Mouse (Mus musculus) myocyte (in vitro differentiated cells): ENCODE measurements around the gene Mlxipl. TPM values are rescaled to one million over a fixed set of nuclear protein-coding genes. Genes with fewer than 3 reads are reported as not detected.

Source experiments
- H3K27me3 ChIP-seq: one replicate; pipeline ENCODE4 v1.6.1; 2011; ENCODE audit not compliant: control insufficient read depth, insufficient read depth, insufficient read length
- H3K36me3 ChIP-seq: one replicate; pipeline ENCODE4 v1.6.1; 2011; ENCODE audit not compliant: control insufficient read depth, insufficient read depth
- H3K4me2 ChIP-seq: one replicate; pipeline ENCODE4 v1.6.1; 2011; ENCODE audit warnings: low read depth, control low read depth
- H3K4me3 ChIP-seq: one replicate; pipeline ENCODE4 v1.5.1; 2011; ENCODE audit warnings: mild to moderate bottlenecking, control low read depth, moderate library complexity
- H3K79me2 ChIP-seq: one replicate; pipeline ENCODE4 v1.6.1; 2011; ENCODE audit not compliant: control insufficient read depth, insufficient read depth
- H3ac ChIP-seq: one replicate; pipeline ENCODE4 v1.6.1; 2011; ENCODE audit not compliant: control insufficient read depth, insufficient read length
- CEBPB ChIP-seq: IDR thresholded peaks from 2 replicates; pipeline ENCODE4 v1.6.1; 2011; ENCODE audit warnings: mild to moderate bottlenecking, moderate library complexity; ENCODE audit not compliant: poor library complexity, insufficient read depth, severe bottlenecking
- E2F4 ChIP-seq: IDR thresholded peaks from one replicate; pipeline ENCODE4 v1.6.1; 2011; ENCODE audit warnings: mild to moderate bottlenecking, control low read depth, moderate library complexity; ENCODE audit not compliant: insufficient read depth
- MAX ChIP-seq: IDR thresholded peaks from one replicate; pipeline ENCODE4 v1.6.1; 2011; ENCODE audit warnings: low read depth, mild to moderate bottlenecking, control low read depth
- MYOD1 ChIP-seq, 3 experiments: IDR thresholded peaks; one replicate each; pipeline ENCODE4 v1.6.1; 2011; ENCODE audit warnings: control low read depth in 2 of 3, low read depth in 2 of 3, mild to moderate bottlenecking in 2 of 3, moderate library complexity in 1 of 3; ENCODE audit not compliant: insufficient read length in 2 of 3, control insufficient read depth in 1 of 3
- MYOG ChIP-seq, 3 experiments: IDR thresholded peaks; one replicate each; pipeline ENCODE4 v1.6.1; 2011; ENCODE audit warnings: control low read depth in 2 of 3, low read depth in 2 of 3, mild to moderate bottlenecking in 2 of 3; ENCODE audit not compliant: insufficient read length in 2 of 3, control insufficient read depth in 1 of 3, insufficient read depth in 1 of 3
- POLR2A ChIP-seq: IDR thresholded peaks from one replicate; pipeline ENCODE4 v1.6.1; 2011; ENCODE audit warnings: low read depth, mild to moderate bottlenecking, control low read depth, moderate library complexity; ENCODE audit not compliant: insufficient read length
- POLR2AphosphoS2 ChIP-seq: IDR thresholded peaks from one replicate; pipeline ENCODE4 v1.6.1; 2011; ENCODE audit warnings: low read depth, control low read depth; ENCODE audit not compliant: insufficient read length
- REST ChIP-seq: IDR thresholded peaks from one replicate; pipeline ENCODE4 v1.6.1; 2011; ENCODE audit warnings: mild to moderate bottlenecking, control low read depth, moderate library complexity; ENCODE audit not compliant: insufficient read depth, insufficient read length
- SRF ChIP-seq: IDR thresholded peaks from one replicate; pipeline ENCODE4 v1.6.1; 2011; ENCODE audit warnings: low read depth; ENCODE audit not compliant: control insufficient read depth, insufficient read length
- TCF12 ChIP-seq: IDR thresholded peaks from one replicate; pipeline ENCODE4 v1.6.1; 2011; ENCODE audit warnings: mild to moderate bottlenecking, control low read depth; ENCODE audit not compliant: poor library complexity, insufficient read depth, severe bottlenecking
- TCF3 ChIP-seq: IDR thresholded peaks from one replicate; pipeline ENCODE4 v1.6.1; 2011; ENCODE audit warnings: low read depth, control low read depth; ENCODE audit not compliant: insufficient read length
- USF1 ChIP-seq: IDR thresholded peaks from one replicate; pipeline ENCODE4 v1.6.1; 2011; ENCODE audit warnings: low read depth, mild to moderate bottlenecking, control low read depth, moderate library complexity
- polyA plus RNA-seq: library from polyadenylated mRNA; unstranded; fragments of >200 nt; fragmentation: generic; extraction: Trizol; gene quantifications from one replicate; pipeline ENCODE4 v1.2.1, GENCODE M21; 2012; ENCODE audit warnings: missing spikeins

Gene Mlxipl
- polyA plus RNA-seq, 1 experiment, result not detected

GRCm38 (mm10) chr5:135118589-135119081, 28.9 kb downstream of the Mlxipl start:
- Histone ChIP-seq H3K27me3 (peaks cover 18% of the 10 kb centered on the region), H3ac (no peak overlapping the region), H3K79me2 (no peaks in the 10 kb centered on the region), H3K36me3 (no peaks in the 10 kb centered on the region), H3K4me3 (no peak overlapping the region), H3K4me2 (peak overlapping the region; percentile 59)
- TF ChIP-seq CEBPB (no peak), TCF12 (no peak), REST (no peak), SRF (no peak), MYOD1 (IDR thresholded peaks at IDR 0.05; ENCODE audit: control insufficient read depth in 1 of 3, insufficient read length in 2 of 3, low read depth in 2 of 3) (no peak), POLR2AphosphoS2 (no peak), MYOG (IDR thresholded peaks at IDR 0.05; ENCODE audit: control insufficient read depth in 1 of 3, insufficient read depth in 1 of 3, insufficient read length in 2 of 3, low read depth in 2 of 3) (no peak), E2F4 (no peak)

GRCm38 (mm10) chr5:135120753-135121152, 31.1 kb downstream of the Mlxipl start:
- Histone ChIP-seq H3ac (no peak overlapping the region), H3K79me2 (no peaks in the 10 kb centered on the region), H3K4me2 (no peak overlapping the region), H3K27me3 (peaks cover 37% of the 10 kb centered on the region), H3K36me3 (no peaks in the 10 kb centered on the region), H3K4me3 (no peak overlapping the region)
- TF ChIP-seq E2F4 (no peak), TCF3 (no peak), CEBPB (no peak), SRF (no peak), TCF12 (no peak), USF1 (no peak)

- H3K36me3 ChIP-seq, result no peaks in the 10 kb centered on the region
- H3K79me2 ChIP-seq, result no peaks in the 10 kb centered on the region
- no peak for TF ChIP-seq TCF3
- TF ChIP-seq TCF12, result no peak
- TF ChIP-seq REST, result no peak
- no peak for TF ChIP-seq MYOD1 (IDR thresholded peaks at IDR 0.05; ENCODE audit: control insufficient read depth in 1 of 3, insufficient read length in 2 of 3, low read depth in 2 of 3)
- TF ChIP-seq E2F4, result no peak
- TF ChIP-seq POLR2A, result no peak
- TF ChIP-seq CEBPB, result no peak
- TF ChIP-seq MYOG (IDR thresholded peaks at IDR 0.05; ENCODE audit: control insufficient read depth in 1 of 3, insufficient read depth in 1 of 3, insufficient read length in 2 of 3, low read depth in 2 of 3), result no peak
- TF ChIP-seq POLR2AphosphoS2, result no peak
- TF ChIP-seq USF1, result no peak
- TF ChIP-seq MAX, result no peak
- TF ChIP-seq SRF, result no peak
- no peak overlapping the region for H3ac ChIP-seq
- peaks cover 55% of the 10 kb centered on the region for H3K27me3 ChIP-seq
- H3K4me2 ChIP-seq, result no peak overlapping the region
- no peak overlapping the region for H3K4me3 ChIP-seq
Measured at GRCm38 (mm10) chr5:135126121-135126520, 36.4 kb downstream of the Mlxipl start.

- TF ChIP-seq SRF (no peak), TCF3 (no peak), POLR2A (no peak), USF1 (no peak), POLR2AphosphoS2 (no peak), E2F4 (no peak), MAX (no peak), MYOD1 (IDR thresholded peaks at IDR 0.05; ENCODE audit: control insufficient read depth in 1 of 3, insufficient read length in 2 of 3, low read depth in 2 of 3) (no peak)
- no peak overlapping the region for H3ac ChIP-seq
- H3K36me3 ChIP-seq, result no peaks in the 10 kb centered on the region
- H3K4me2 ChIP-seq, result no peak overlapping the region
- peaks cover 52% of the 10 kb centered on the region for H3K27me3 ChIP-seq
- H3K79me2 ChIP-seq, result no peaks in the 10 kb centered on the region
- no peak overlapping the region for H3K4me3 ChIP-seq
Measured at GRCm38 (mm10) chr5:135127669-135128068, 38.0 kb downstream of the Mlxipl start.

DNA sequence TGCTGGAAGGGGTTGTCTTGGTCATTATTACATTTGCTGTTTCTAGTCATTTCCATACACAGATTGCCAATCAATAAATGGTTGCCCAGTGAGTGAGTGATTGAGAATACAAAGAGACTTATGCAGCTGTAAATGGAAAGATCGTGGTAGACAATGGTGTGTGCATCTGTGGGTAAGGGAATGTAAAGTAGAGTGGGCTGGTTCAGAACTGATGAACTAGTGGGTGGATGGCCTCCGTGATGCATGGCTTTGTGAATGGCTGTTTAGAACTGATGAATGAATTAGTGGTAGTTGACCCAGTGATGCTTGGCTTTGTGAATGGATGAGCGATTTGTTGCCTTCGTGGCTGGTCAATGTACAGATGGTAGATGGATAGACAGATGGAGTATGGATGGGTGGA, 40.1 kb downstream of the Mlxipl start:
- no peak overlapping the region for H3ac ChIP-seq
- TF ChIP-seq POLR2A, result no peak
- TF ChIP-seq USF1, result no peak
- TF ChIP-seq TCF3, result no peak
- no peak for TF ChIP-seq MAX
- TF ChIP-seq REST, result no peak
- TF ChIP-seq POLR2AphosphoS2, result no peak
- no peak for TF ChIP-seq TCF12
- TF ChIP-seq SRF, result no peak
- no peak for TF ChIP-seq CEBPB
- TF ChIP-seq E2F4, result no peak
- TF ChIP-seq MYOG (IDR thresholded peaks at IDR 0.05; ENCODE audit: control insufficient read depth in 1 of 3, insufficient read depth in 1 of 3, insufficient read length in 2 of 3, low read depth in 2 of 3), result no peak
- TF ChIP-seq MYOD1 (IDR thresholded peaks at IDR 0.05; ENCODE audit: control insufficient read depth in 1 of 3, insufficient read length in 2 of 3, low read depth in 2 of 3), result no peak
- no peak overlapping the region for H3K4me2 ChIP-seq
- no peaks in the 10 kb centered on the region for H3K36me3 ChIP-seq
- no peak overlapping the region for H3K4me3 ChIP-seq
- peaks cover 56% of the 10 kb centered on the region for H3K27me3 ChIP-seq
- no peaks in the 10 kb centered on the region for H3K79me2 ChIP-seq
